Mouse (Mus musculus): ENCODE measurements at regions not wholly inside any gene's neighbourhood (a gene's known extent, or its start where the extent isn't known, plus 50 kb on each side); places are given as distances from the start of the nearest gene placed in this dataset.
A peak's percentile ranks its signal among the peaks of the same experiment; 100 is the strongest.

- Histone ChIP-seq H3K27me3 (ENCODE audit: control insufficient read depth, insufficient read depth, low read length) (peaks cover 7% of the 10 kb centered on the region; the same call in 1 of the 2 replicates), H3K4me1 (replicated peaks; ENCODE audit: control insufficient read depth, insufficient read depth, low read length) (peaks cover 39% of the 10 kb centered on the region), H3K36me3 (ENCODE audit: control insufficient read depth, insufficient read depth, low read length) (no peaks in the 10 kb centered on the region), H3K27ac (ENCODE audit: control insufficient read depth, insufficient read depth, low read length) (peak overlapping the region; percentile 94), H3K4me3 (ENCODE audit: control insufficient read depth, insufficient read depth, low read length) (peak overlapping the region; percentile 85)
- TF ChIP-seq CTCF (IDR thresholded peaks at IDR 0.05; ENCODE audit: borderline replicate concordance, control insufficient read depth, extremely low read depth, insufficient read depth, low read length, poor library complexity) (no peak), POLR2A (IDR thresholded peaks at IDR 0.05; ENCODE audit: control insufficient read depth, extremely low read depth, insufficient read depth, low read length, poor library complexity) (no peak)
- under 1% methylated on average over 54 of the region's 54 CpGs for WGBS
- DNase-seq, result peak; percentile 65
These were observed 75.6 kb downstream of the Kcnrg start for GRCm38 (mm10) chr14:61682721-61683355.

- peak; percentile 27 for DNase-seq
- Histone ChIP-seq H3K36me3 (ENCODE audit: control insufficient read depth, insufficient read depth, low read length) (no peaks in the 10 kb centered on the region), H3K4me3 (ENCODE audit: control insufficient read depth, insufficient read depth, low read length) (peak overlapping the region; percentile 85), H3K27me3 (ENCODE audit: control insufficient read depth, insufficient read depth, low read length) (peaks cover 7% of the 10 kb centered on the region; the same call in 1 of the 2 replicates), H3K4me1 (replicated peaks; ENCODE audit: control insufficient read depth, insufficient read depth, low read length) (peaks cover 39% of the 10 kb centered on the region), H3K27ac (ENCODE audit: control insufficient read depth, insufficient read depth, low read length) (peak overlapping the region; percentile 94)
- WGBS, result 15% methylated on average over 9 of the region's 9 CpGs
- TF ChIP-seq CTCF (IDR thresholded peaks at IDR 0.05; ENCODE audit: borderline replicate concordance, control insufficient read depth, extremely low read depth, insufficient read depth, low read length, poor library complexity) (no peak), POLR2A (IDR thresholded peaks at IDR 0.05; ENCODE audit: control insufficient read depth, extremely low read depth, insufficient read depth, low read length, poor library complexity) (no peak)
These were observed 76.1 kb downstream of the Kcnrg start for GRCm38 (mm10) chr14:61683356-61683740.

- Histone ChIP-seq H3K4me3 (ENCODE audit: control insufficient read depth, insufficient read depth, low read length) (peak overlapping the region; percentile 42), H3K36me3 (ENCODE audit: control insufficient read depth, insufficient read depth, low read length) (no peaks in the 10 kb centered on the region), H3K4me1 (replicated peaks; ENCODE audit: control insufficient read depth, insufficient read depth, low read length) (peaks cover 39% of the 10 kb centered on the region), H3K27ac (ENCODE audit: control insufficient read depth, insufficient read depth, low read length) (peak overlapping the region; percentile 94), H3K27me3 (ENCODE audit: control insufficient read depth, insufficient read depth, low read length) (peaks cover 11% of the 10 kb centered on the region)
- 2% methylated on average over 19 of the region's 19 CpGs for WGBS
- peak; percentile 48 for DNase-seq
- TF ChIP-seq POLR2A (IDR thresholded peaks at IDR 0.05; ENCODE audit: control insufficient read depth, extremely low read depth, insufficient read depth, low read length, poor library complexity), result no peak
- TF ChIP-seq CTCF (IDR thresholded peaks at IDR 0.05; ENCODE audit: borderline replicate concordance, control insufficient read depth, extremely low read depth, insufficient read depth, low read length, poor library complexity), result no peak
These were observed 76.6 kb downstream of the Kcnrg start for GRCm38 (mm10) chr14:61683791-61684411.

- no peaks in the 10 kb centered on the region for H3K36me3 ChIP-seq (ENCODE audit: control insufficient read depth, insufficient read depth, low read length)
- 47% methylated on average over 26 of the region's 26 CpGs for WGBS
- peak overlapping the region; percentile 94 for H3K27ac ChIP-seq (ENCODE audit: control insufficient read depth, insufficient read depth, low read length)
- peak; percentile 54 for DNase-seq
- H3K27me3 ChIP-seq (ENCODE audit: control insufficient read depth, insufficient read depth, low read length), result peaks cover 16% of the 10 kb centered on the region
- TF ChIP-seq POLR2A (IDR thresholded peaks at IDR 0.05; ENCODE audit: control insufficient read depth, extremely low read depth, insufficient read depth, low read length, poor library complexity) (0 out of 2 replicates have a peak, but pooled peaks have one; percentile 32), CTCF (IDR thresholded peaks at IDR 0.05; ENCODE audit: borderline replicate concordance, control insufficient read depth, extremely low read depth, insufficient read depth, low read length, poor library complexity) (no peak)
- H3K4me3 ChIP-seq (ENCODE audit: control insufficient read depth, insufficient read depth, low read length), result peak overlapping the region; percentile 42
- peaks cover 42% of the 10 kb centered on the region for H3K4me1 ChIP-seq (replicated peaks; ENCODE audit: control insufficient read depth, insufficient read depth, low read length)
These were observed 77.4 kb downstream of the Kcnrg start for GRCm38 (mm10) chr14:61684473-61685230.

GRCm38 (mm10) chr14:61685231-61685800 lies 78.1 kb downstream of the Kcnrg start:
- Histone ChIP-seq H3K4me3 (ENCODE audit: control insufficient read depth, insufficient read depth, low read length) (no peak overlapping the region), H3K27ac (ENCODE audit: control insufficient read depth, insufficient read depth, low read length) (peak overlapping the region; percentile 40; the same call in 1 of the 2 replicates), H3K36me3 (ENCODE audit: control insufficient read depth, insufficient read depth, low read length) (no peaks in the 10 kb centered on the region), H3K27me3 (ENCODE audit: control insufficient read depth, insufficient read depth, low read length) (peaks cover 21% of the 10 kb centered on the region), H3K4me1 (replicated peaks; ENCODE audit: control insufficient read depth, insufficient read depth, low read length) (peaks cover 39% of the 10 kb centered on the region)
- TF ChIP-seq CTCF (IDR thresholded peaks at IDR 0.05; ENCODE audit: borderline replicate concordance, control insufficient read depth, extremely low read depth, insufficient read depth, low read length, poor library complexity), result no peak
- no peak for TF ChIP-seq POLR2A (IDR thresholded peaks at IDR 0.05; ENCODE audit: control insufficient read depth, extremely low read depth, insufficient read depth, low read length, poor library complexity)
- no peak for DNase-seq
- 91% methylated on average over 12 of the region's 12 CpGs for WGBS

- peak; percentile 35 for DNase-seq
- H3K4me3 ChIP-seq (ENCODE audit: control insufficient read depth, insufficient read depth, low read length), result peak overlapping the region; percentile 33
- peaks cover 36% of the 10 kb centered on the region for H3K4me1 ChIP-seq (replicated peaks; ENCODE audit: control insufficient read depth, insufficient read depth, low read length)
- no peaks in the 10 kb centered on the region for H3K36me3 ChIP-seq (ENCODE audit: control insufficient read depth, insufficient read depth, low read length)
- no peak overlapping the region for H3K27ac ChIP-seq (ENCODE audit: control insufficient read depth, insufficient read depth, low read length)
- H3K27me3 ChIP-seq (ENCODE audit: control insufficient read depth, insufficient read depth, low read length), result peaks cover 21% of the 10 kb centered on the region
- WGBS, result 26% methylated on average over 35 of the region's 35 CpGs
- TF ChIP-seq CTCF (IDR thresholded peaks at IDR 0.05; ENCODE audit: borderline replicate concordance, control insufficient read depth, extremely low read depth, insufficient read depth, low read length, poor library complexity), result no peak
- no peak for TF ChIP-seq POLR2A (IDR thresholded peaks at IDR 0.05; ENCODE audit: control insufficient read depth, extremely low read depth, insufficient read depth, low read length, poor library complexity)
These were observed 78.9 kb downstream of the Kcnrg start for GRCm38 (mm10) chr14:61686101-61686691.

Data from thymus, adult 2 months (tissue).